In the genomic region with DNA sequence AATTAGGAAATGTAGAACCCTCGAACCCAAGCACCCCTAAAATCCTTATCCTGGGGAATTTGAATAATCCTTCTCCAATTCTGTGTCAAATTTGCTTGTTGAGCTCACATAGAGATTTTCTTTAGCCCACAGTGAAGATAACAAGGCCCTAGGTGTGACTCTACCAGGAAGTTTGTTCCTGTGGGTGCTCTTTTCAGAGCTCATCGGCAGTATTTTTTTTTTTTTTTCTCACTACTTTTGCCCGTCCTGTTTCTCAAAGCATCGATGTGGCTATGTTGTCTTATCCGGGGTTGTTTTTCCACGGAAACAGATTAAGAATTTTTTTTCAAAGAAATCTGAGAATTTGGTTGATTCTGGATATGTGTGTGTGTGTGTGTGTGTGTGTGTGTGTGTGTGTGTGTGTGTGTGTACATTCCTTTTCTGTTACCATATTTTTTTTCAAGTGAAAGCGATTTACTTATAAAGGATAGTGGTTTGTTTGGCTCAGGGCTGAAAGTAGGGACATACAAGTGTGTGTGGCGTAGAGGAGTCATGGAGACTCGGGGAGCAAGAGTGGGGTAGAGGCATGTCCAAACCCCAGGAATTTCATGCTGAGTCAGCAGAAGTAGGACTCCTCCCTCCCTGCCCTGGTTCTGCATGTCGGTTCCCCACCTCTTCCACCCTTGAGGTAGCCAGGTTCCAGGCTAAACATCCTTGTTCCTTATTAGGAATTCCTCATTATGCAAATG, we compare ENCODE assay signal across 17 mouse cellular contexts.
A peak's percentile ranks its signal among the peaks of the same experiment; 100 is the strongest.
DNase-seq lines count a peak whose midpoint lies in the region; TF ChIP-seq lines count a peak whose summit lies in the region.
"Had no signal": no experiment of that assay in that cellular context is flagged by ENCODE, and none has a peak within 500 bp of the region (broad histone marks: within the 10 kb centered on the region; RNA-seq: fewer than 3 reads in every experiment).

No protein-coding gene starts in this region.

- H3K9ac ChIP-seq in ES-E14 (ENCODE audit: insufficient read depth, low read depth, low read length, poor library complexity, severe bottlenecking) = no peak overlapping the region
- H3K9ac ChIP-seq: embryonic facial prominence, embryonic 12.5 days; forebrain, embryonic 13.5 days; forebrain, embryonic 15.5 days; forebrain, postnatal 0 days had no signal

- H3K4me3 ChIP-seq in ES-E14 (ENCODE audit: insufficient read depth in 1 of 2, low read depth in 1 of 2, low read length in 2 of 2, poor library complexity in 1 of 2, severe bottlenecking in 1 of 2) = no peak overlapping the region
- H3K4me3 ChIP-seq: embryonic facial prominence, embryonic 10.5 days; embryonic facial prominence, embryonic 12.5 days; forebrain, embryonic 13.5 days; forebrain, embryonic 15.5 days had no signal

- in situ Hi-C loops in ES-E14 (cut with MboI; ENCODE audit: low sequenced_read_pairs in 2 of 2, unreplicated experiment in 2 of 2) = no loop called here

- H3K9me3 ChIP-seq in ES-E14 (ENCODE audit: control insufficient read depth, insufficient read depth, low read depth, low read length) = no peaks in the 10 kb centered on the region
- H3K9me3 ChIP-seq: embryonic facial prominence, embryonic 10.5 days; forebrain, embryonic 13.5 days; forebrain, embryonic 15.5 days had no signal

- peak; percentile 0 for DNase-seq in heart, adult 11 months
- no peak for DNase-seq in heart, adult 18-20 months
- DNase-seq in A20 (ENCODE audit: low read depth, low spot score) (peak; percentile 65), ES-E14 (ENCODE audit: low read depth, low spot score) (no peak)
- DNase-seq in kidney, postnatal 4 days = no peak
- no peak for DNase-seq in urinary bladder, postnatal 4 days (ENCODE audit: low spot score in 2 of 2)
- DNase-seq: adrenal gland, adult 8-10 months; adrenal gland, postnatal 14 days; adrenal gland, postnatal 36 days; cerebellum, adult 11-12 months; cerebellum, adult 2 months; cerebellum, adult 9-10 months; forebrain, postnatal 0 days had no signal

- H3K4me1 ChIP-seq in ES-E14 (ENCODE audit: control insufficient read depth in 2 of 2, insufficient read depth in 2 of 2, low read length in 2 of 2, poor library complexity in 1 of 2) = no peaks in the 10 kb centered on the region
- H3K4me1 ChIP-seq: forebrain, embryonic 13.5 days; forebrain, embryonic 15.5 days had no signal

- H3K36me3 ChIP-seq in ES-E14 (ENCODE audit: control insufficient read depth, insufficient read depth, low read length, poor library complexity, severe bottlenecking) = no peaks in the 10 kb centered on the region
- H3K36me3 ChIP-seq: embryonic facial prominence, embryonic 10.5 days; embryonic facial prominence, embryonic 12.5 days; forebrain, embryonic 15.5 days had no signal

- no peak overlapping the region for H3K27ac ChIP-seq in ES-E14 (ENCODE audit: insufficient read depth, low read depth, low read length, poor library complexity, severe bottlenecking)
- H3K27ac ChIP-seq: embryonic facial prominence, embryonic 10.5 days; embryonic facial prominence, embryonic 12.5 days; forebrain, embryonic 13.5 days; forebrain, embryonic 15.5 days had no signal

TF ChIP-seq in ES-E14, 5 proteins besides CTCF, POLR2A, EP300 and RAD21:
- peak; percentile 96 for TF ChIP-seq MAFK (IDR thresholded peaks at IDR 0.05; ENCODE audit: insufficient read depth, low read depth, low read length)
- no peak for TF ChIP-seq CHD2 (IDR thresholded peaks at IDR 0.05; ENCODE audit: low read depth, low read length)

Comparison
In these comparisons a context has a peak if more than half of its experiments do, and no peak if none do; other contexts are left out.
1. DNase-seq: peak in heart, adult 11 months (single experiment) and A20 (single experiment); none in heart, adult 18-20 months (0 of 2), ES-E14 (single experiment), kidney, postnatal 4 days (0 of 2) and urinary bladder, postnatal 4 days (0 of 2).